Mouse (Mus musculus) right cerebral cortex, postnatal 4 days (tissue): ENCODE results near the gene Tmc5.

Experiments
- DNase-seq: peaks from one replicate; pipeline ENCODE4 v3.0.0-alpha.2; 2022

Gene Tmc5

DNA sequence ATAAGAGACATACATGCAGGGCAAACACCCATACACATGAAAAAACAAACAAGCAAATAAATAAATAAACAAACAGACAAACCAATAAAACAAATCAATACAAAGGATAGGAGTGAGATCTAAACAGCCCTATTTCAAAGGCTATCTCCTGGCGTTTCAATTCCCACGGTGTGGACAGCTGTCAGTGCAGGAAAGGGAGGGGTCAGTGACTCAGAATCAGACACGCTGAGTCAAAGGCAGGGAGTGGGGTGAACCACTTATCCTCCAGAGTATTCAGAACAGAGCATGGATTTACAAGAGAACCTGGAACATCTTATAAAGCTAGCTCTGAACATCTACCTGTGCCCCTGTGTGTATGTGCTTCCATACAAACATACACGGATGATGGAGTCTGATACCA lies 100.1 kb downstream of the Tmc5 start:
- no peak for DNase-seq

DNA sequence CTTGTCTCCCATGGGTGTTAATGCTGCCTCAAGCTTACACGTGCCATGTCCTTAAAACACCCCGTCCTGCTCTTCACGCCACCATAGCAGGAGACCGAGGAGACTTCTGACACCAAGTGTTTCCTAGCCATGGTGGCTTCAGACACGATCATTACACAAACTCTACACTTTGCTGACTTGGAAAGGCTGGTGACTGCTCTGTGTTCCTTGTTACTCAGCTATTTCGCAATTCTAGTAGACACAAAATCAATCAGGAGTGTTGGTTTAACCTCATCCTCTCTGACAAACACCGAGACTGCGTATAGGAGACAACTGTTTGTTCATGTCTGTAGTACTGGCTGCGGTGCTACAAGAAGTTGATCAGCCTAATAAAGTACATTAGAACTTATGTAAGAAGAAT lies 101.8 kb downstream of the Tmc5 start:
- DNase-seq: no peak

DNA sequence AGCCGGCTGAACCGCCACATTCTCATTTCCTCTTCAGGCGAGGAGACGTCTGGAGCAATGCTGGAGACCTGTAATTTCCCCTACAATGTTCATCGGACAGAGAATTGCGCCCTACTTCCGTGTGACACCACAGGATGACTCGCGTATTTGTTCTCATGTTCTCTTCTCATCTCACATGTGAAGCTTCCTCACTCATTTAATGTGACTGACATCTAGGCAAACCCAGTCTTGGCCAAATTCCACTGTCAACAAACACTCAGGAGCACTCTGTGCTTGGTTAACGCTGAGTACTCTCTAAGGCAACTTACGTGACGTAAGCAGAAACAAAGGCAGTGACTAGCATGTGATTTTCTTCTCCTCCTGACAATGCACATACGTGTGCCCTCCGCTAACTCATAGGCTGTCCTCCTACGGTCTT lies 106.1 kb downstream of the Tmc5 start:
- DNase-seq: no peak

DNA sequence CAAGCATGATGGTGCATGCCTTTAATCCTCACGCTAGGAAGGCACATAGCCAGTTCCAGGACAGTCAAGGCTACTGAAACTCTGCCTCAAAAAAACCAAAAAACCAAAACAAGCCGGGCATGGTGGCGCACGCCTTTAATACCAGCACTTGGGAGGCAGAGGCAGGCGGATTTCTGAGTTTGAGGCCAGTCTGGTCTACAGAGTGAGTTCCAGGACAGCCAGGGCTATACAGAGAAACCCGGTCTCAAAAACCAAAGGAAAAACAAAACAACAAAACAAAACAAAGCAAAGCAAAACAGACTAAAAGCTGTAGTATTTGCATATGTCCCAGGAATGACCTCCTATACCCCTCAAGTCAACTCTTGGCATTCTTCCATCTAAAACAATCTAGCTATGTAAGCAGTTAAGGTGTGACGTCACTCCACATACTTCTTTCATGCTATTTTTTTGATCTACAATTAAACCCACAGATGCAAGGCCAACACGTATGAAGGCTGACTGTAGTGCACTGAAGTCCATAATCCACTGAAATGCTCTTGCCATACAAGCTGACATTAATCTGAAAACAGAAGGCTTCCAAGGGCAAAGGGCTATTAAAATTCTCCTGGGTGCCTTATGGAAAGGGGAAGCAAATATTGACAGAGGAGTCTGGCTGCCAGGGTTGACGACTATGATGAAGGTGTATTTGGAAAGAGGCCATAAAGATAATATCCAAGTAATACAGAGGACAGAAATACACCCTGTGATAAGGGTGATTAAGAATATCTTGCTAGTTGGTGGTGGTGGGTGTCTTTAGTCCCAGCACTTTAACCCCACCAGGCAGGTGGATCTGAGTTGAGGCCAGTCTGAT lies 107.1 kb downstream of the Tmc5 start:
- no peak for DNase-seq

DNA sequence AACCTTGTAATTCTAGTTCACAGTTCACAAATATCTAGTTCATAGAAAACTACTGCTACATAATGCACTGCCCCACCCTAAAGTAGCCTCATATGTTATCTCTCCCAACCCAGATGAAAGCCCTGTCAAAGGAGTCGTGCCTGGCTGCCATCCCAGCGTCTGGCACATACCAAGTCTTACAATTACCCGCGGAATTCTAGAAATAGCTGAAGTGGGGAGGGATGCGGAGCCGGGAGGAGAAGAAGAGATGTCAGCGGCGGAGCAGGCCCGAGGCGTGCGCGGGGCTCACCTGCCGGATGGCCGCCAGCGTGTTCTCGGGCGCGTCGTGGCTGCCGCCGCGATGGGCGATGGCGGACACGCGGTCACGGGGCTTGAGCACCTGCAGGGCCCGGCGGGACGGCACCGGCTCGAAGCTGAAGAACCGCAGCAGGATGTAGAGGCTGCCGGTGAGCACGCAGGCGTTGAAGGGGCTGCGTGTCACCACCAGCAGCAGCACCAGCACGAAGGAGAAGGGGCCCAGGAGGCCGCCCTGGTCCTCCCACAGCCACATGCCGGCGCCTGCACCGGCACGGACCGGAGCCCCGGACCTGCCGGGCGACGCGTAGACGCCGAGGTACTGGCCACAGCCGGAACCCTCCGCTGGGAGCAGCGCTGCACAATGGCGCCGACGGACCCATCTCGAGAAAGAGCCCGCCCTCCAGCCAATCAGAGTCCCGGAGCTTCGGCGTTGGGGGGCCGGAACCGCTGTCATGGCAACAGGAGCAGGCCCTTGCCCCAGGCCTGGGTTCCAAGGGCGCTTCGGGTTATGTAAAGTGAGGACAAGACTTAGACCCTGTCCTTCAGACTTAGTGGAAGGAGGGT lies 108.2 kb downstream of the Tmc5 start, which contains the start of gene Gde1:
Gde1 (minus strand) TSS at position 678 of the 861 bp plus-strand sequence.
- DNase-seq: peak; percentile 89

DNA sequence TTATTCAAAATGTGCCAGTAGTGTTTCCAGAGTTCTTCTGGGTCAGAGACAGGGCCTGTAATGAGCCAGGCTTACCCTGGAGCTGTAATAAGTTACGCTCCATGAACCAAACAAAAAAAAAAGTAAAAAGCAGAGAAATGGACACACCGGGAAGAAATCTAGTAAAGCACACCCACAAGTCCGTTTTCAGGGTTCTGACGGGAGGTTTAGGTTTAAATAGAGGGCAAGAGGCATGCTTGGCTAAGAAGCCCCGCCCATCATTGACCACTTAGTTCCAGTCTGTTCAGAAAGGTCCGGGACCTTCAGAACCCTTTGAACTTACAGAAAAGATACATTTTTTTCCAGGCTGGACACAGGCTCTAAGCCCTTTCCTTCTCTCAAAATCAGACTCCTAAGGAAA lies 109.0 kb downstream of the Tmc5 start:
- no peak for DNase-seq

DNA sequence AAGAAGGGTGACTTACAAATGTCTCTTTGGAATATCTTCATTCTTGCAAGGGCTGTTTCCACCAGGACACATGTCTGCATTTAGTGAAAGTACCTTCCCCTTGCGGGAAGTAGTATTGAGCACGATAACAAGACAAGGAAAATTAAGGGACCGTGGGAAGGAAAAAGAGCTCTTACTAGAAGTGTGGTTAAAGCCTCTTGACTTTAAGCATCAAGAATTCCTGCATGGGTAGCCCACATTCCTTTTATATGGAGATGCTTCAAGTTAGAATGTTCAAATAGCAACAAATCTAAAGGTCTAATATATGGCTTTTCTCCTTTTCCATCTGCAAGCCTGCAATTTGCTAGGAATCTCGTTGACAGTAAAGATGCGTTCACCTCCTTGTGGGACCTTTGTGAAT lies 109.4 kb downstream of the Tmc5 start:
- no peak for DNase-seq

DNA sequence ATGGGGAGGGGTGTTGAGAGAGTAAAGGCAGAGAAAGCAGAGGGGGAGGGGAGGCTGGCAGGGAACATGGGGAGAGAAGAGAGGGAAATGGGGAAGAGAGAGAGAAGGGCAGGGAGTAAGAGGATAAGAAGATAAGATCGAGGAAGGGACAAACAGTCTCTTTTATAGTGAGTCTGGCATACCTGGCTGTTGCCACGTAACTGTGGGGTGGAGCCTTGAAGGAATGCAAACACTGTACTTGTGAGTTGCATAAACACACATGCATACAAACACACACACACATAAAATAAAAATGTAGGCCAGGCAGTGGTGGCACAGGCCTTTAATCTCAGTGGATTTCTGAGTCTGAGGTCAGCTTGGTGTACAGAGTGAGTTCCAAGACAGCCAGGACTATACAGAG lies 110.1 kb downstream of the Tmc5 start:
- DNase-seq: no peak

DNA sequence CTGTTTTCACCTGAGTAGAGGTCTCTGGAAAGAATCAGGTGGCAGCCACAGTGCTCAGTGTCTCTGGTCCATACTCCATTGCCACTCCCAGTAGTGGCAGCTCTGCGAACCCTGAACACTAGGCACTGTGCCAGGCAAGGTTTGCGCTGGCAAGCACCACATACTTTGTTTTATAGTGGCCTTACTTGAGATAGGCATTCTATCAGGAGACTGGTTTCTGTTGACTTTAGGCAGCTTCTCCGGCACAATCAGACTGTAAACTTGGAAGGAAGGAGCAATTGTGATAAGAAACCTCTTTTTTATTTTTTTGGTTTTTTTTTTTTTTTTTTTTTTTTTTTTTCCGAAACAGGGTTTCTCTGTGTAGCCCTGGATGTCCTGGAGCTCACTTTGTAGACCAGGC lies 110.9 kb downstream of the Tmc5 start:
- DNase-seq: no peak

DNA sequence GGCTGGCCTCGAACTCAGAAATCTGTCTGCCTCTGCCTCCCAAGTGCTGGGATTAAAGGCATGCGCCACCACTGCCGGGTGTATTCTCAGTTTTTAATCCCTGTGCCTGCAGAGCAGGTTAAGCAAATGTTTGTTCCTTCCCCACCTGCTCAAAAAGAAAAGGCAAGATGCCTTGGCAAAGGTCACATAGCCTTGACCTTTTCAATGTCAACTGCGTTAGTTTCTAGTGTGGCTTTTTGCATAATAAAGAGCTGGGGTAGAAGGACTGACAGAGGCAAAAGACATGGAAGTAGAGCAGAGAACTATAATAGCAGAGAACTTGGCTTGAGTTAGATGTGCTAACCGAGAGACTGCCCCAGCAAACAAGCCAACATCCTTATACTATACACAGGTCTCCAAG lies 113.7 kb downstream of the Tmc5 start:
- DNase-seq: no peak

DNA sequence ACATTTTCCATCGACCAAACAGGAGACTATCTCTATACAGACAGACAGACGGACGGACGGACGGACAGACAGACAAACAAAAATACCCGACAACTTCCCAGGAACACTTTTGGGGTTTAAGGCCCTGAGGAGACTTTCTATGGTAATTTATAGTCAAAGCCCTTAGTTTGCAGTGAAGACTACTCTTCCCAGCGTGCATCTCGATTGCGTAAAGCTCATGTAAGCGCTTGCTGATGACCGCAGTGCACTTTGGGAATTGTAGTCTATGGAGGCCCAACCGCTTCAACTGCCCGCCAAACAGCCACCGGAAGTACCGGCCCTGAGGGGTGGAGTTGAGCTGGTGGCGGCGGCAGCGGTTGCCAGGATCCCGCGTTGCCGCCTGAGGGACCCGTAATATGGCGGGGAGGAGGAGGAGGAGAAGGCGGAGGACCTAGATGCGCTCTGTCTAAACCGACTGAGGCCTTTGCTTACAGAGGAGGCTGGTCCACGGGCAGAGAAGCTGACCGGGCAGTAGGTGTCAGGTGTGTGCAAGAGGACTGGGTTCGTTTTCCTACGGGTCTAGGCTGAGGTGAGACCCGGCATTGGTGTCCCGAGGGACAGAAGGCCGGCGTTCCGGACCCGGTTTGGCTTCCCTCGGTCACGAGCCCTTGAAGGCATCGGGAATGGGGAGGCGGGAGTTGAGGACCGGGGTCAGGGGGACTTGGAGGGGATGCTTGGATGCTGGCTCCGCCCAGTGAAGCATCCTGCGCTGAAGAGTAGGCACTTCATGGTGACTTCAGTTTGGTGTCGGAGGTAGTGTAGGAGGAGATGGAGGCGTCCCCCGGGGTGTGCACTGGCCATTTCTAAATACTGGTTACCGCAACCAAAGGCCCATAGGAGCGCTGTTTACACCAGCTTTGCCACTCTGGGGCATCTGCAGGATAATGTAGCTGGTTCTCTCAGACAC lies 115.4 kb downstream of the Tmc5 start, which contains the start of gene Ccp110:
Ccp110 (plus strand) TSS at position 325 of the 946 bp plus-strand sequence.
- peak; percentile 85 for DNase-seq

DNA sequence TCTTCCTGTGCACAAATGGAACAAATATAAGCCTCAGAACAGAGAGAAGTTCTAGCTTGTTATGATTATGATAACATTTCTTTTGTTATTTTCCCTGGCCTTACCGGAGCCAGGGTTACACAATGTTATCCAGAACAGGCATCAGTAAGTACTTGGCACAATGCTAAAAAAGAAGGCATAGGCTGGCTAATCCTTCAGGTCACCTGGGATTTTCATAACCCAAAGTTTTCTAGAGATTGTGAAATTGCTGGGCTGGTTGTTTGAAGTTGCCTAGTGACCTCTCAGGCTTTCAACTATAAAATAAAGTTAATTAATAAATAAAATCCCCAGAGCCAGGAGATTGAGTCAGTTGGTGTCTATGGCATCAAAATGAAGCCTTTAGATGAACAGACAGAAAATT lies 117.8 kb downstream of the Tmc5 start:
- no peak for DNase-seq

DNA sequence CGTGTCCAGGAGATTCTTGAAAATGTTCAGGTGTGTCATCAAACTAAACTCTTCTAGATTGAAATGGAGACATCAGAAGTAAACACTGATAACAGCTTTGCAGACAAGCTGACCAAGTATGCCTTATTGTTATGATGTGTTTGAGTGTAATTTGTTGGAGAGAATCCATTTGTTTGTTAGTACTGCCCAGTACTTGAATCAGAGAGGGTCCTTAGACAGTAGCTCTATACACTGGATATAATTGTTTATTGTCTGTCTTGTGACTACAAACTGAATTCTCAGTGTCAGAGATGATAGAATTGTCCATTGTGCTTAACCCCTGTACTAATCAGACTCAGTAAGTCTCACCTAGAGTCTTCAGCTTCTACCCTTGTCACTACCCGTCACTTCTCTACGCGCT lies 121.0 kb downstream of the Tmc5 start:
- no peak for DNase-seq

DNA sequence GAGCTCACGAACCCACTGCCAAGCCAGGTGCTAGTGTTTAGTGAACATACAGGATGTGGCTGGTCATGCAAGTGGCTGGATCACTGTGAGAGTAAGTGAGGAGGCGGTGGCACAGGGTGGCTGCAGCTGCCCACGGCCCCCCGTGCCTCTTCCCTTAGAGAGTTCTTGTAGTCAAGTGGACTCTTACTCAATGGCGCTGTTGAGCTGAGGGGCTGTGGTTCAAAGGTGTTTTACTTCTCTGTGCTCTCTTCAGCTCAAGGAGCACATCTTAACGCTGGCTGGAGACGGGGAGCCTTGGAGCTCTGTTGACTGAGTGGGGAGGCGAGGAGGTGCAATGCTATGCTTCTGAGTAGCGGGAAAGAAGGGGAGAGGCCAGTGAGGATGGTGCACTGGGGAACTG lies 126.8 kb downstream of the Tmc5 start:
- DNase-seq: no peak
